Mouse (Mus musculus) embryonic facial prominence, embryonic 15.5 days (tissue): Measurements from ENCODE around the gene Slc29a2. TPM values are rescaled to one million over a fixed set of nuclear protein-coding genes. Genes with fewer than 3 reads are reported as not detected.

Experiments used
- ATAC-seq: fragments of 200-750 bp; cut with Nextera tagmentation; 2 replicates; pipeline ENCODE4 v1.8.0; 2017; ENCODE audit warnings: low read depth, moderate TSS enrichment; ENCODE audit not compliant: insufficient number of reproducible peaks, low FRiP score, low TSS enrichment
- H3K27ac ChIP-seq: fragments of 300-500 bp; sonication (generic); replicated peaks from 2 replicates; pipeline ENCODE4 v1.5.1; 2015; ENCODE audit warnings: mild to moderate bottlenecking, inconsistent platforms
- H3K27me3 ChIP-seq: fragments of 300-500 bp; sonication (generic); 2 replicates; pipeline ENCODE4 v1.6.1; 2015; ENCODE audit warnings: inconsistent platforms
- H3K36me3 ChIP-seq: fragments of 300-500 bp; sonication (generic); 2 replicates; pipeline ENCODE4 v1.6.1; 2015; ENCODE audit warnings: mild to moderate bottlenecking, inconsistent platforms
- H3K4me1 ChIP-seq: fragments of 300-500 bp; sonication (generic); 2 replicates; pipeline ENCODE4 v1.6.1; 2015; ENCODE audit warnings: inconsistent platforms
- H3K4me2 ChIP-seq: fragments of 300-500 bp; sonication (generic); replicated peaks from 2 replicates; pipeline ENCODE4 v1.6.1; 2015; ENCODE audit warnings: mild to moderate bottlenecking, inconsistent platforms
- H3K4me3 ChIP-seq: fragments of 300-500 bp; sonication (generic); replicated peaks from 2 replicates; pipeline ENCODE4 v1.5.1; 2015; ENCODE audit warnings: mild to moderate bottlenecking, inconsistent platforms
- H3K9ac ChIP-seq: fragments of 300-500 bp; sonication (generic); 2 replicates; pipeline ENCODE4 v1.6.1; 2015; ENCODE audit warnings: inconsistent platforms
- H3K9me3 ChIP-seq: fragments of 300-500 bp; sonication (generic); replicated peaks from 2 replicates; pipeline ENCODE4 v1.6.1; 2016; ENCODE audit warnings: inconsistent platforms
- WGBS: fragments of 180-500 bp; shearing (Covaris S2); methylation state at CpG from one replicate; pipeline ENCODE4 v1.1.7; 2015; 5-methylcytosine and 5-hydroxymethylcytosine counted together
- polyA plus RNA-seq: library from polyadenylated mRNA; unstranded; fragments of >200 nt; fragmentation: Nextera tagmentation; extraction: Ambion mirVana; gene quantifications from 2 replicates; pipeline ENCODE4 v1.2.1, GENCODE M21; 2015

Gene Slc29a2
- polyA plus RNA-seq, 1 experiment from 2014 or later, result 4.9 TPM

DNA sequence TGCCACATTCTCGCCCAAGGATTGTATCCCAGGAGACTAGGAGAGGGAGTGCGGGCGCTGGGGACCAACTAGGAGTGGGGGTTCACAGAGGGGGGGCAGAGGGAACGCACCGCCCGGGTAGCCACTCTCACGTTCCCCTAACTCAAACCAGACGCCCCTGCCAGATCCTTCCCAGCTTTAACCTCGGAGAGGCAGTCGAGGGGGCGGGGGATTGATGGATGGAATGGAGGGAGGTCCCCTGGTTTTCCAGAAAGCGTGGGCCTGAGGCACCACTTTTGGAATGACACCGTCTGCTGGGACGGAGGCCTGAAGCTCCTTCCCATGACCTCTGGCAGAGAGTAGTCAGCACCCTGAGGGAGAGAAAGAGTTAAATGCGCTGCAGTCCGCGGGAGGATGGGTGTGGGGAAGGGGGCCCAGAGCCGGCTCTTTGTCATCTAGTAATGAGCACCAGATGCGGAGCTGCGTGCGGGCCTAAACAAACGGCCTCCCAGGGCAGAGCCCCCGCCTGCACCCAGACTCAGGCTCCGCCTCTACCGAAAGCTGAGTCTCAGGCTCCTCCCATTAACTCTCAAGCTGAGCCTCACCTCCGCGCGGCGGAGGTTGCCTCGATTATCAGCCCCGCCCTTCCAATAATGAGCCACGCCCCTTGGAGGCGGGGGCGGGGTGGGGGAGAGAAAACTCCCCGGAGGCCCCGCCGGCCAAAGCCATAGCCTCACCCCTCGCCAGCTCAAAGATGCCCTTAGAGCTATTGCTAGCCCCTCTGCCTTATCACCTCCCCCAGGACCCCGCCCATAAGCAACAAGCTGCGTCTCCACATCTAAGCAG is 48.1 kb downstream of the Slc29a2 start:
- no peaks in the 10 kb centered on the region for H3K9me3 ChIP-seq
- H3K4me2 ChIP-seq, result peak overlapping the region; percentile 82
- WGBS, result 1% methylated on average over 40 of the region's 40 CpGs
- H3K27ac ChIP-seq, result peak overlapping the region; percentile 98
- no peaks in the 10 kb centered on the region for H3K36me3 ChIP-seq
- H3K9ac ChIP-seq, result peak overlapping the region; percentile 31
- ATAC-seq, result peak; percentile 90
- peaks cover 60% of the 10 kb centered on the region for H3K4me1 ChIP-seq
- H3K4me3 ChIP-seq, result peak overlapping the region; percentile 70
- peaks cover 6% of the 10 kb centered on the region for H3K27me3 ChIP-seq

DNA sequence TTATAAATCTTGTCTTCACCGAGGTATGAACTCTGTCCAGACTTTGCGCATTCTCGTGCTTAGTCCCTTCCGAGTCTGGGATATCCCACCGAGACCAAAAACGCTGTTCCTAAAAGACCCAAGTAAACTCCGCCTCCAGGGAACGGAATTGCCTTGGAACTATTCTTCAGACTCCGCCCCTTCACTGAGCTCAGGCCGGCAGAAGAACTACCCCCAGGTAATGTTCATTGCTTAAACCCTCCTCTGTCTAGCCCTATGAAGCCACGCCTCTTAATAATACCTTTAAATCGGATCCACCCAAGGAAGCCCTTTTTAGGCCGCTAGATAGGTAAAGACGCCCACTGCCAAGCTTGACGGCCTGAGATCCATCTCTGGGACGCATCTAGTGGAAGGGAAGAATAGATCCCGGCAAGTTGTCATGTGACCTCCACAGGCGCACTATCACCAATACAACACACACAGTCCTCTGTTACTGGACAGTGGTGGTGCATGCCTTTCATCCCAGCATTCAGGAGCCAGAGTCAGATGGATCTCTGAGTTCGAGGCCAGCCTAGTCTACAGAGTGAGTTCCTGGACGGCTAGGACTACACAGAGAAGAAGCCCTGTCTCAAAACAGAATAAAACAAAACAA is 48.8 kb downstream of the Slc29a2 start:
- peak overlapping the region; percentile 98 for H3K27ac ChIP-seq
- no peaks in the 10 kb centered on the region for H3K9me3 ChIP-seq
- H3K4me2 ChIP-seq, result peak overlapping the region; percentile 82
- ATAC-seq, result 0 out of 2 replicates have a peak, but pooled peaks have one; percentile 1
- peak overlapping the region; percentile 31 for H3K9ac ChIP-seq
- H3K4me3 ChIP-seq, result peak overlapping the region; percentile 70
- no peaks in the 10 kb centered on the region for H3K36me3 ChIP-seq
- H3K27me3 ChIP-seq, result peaks cover 6% of the 10 kb centered on the region
- 2% methylated on average over 20 of the region's 20 CpGs for WGBS
- H3K4me1 ChIP-seq, result peaks cover 53% of the 10 kb centered on the region

DNA sequence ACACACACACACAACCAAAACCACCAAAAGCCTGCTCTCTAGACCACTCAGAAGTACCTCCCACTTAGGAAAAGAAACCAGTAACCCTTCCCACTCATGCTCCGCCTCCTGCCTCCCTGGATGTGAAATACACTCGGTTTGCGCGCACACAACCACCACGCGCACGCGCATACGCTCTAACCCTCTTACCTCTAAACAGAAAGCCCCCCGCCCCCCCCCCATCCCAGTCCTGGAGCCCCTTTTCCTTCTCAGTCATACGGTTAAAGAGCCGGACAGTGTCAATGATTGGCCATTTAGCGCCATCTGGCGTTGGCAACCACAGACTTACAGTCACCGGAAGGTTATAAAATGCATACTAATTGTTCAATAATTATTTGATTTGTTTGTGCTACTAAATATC is 49.4 kb downstream of the Slc29a2 start:
- WGBS, result 1% methylated on average over 15 of the region's 15 CpGs
- Histone ChIP-seq H3K4me1 (peaks cover 47% of the 10 kb centered on the region), H3K9ac (no peak overlapping the region), H3K27me3 (peaks cover 6% of the 10 kb centered on the region), H3K4me3 (peak overlapping the region; percentile 70), H3K9me3 (no peaks in the 10 kb centered on the region), H3K4me2 (peak overlapping the region; percentile 82), H3K36me3 (no peaks in the 10 kb centered on the region), H3K27ac (peak overlapping the region; percentile 98)
- no peak for ATAC-seq

DNA sequence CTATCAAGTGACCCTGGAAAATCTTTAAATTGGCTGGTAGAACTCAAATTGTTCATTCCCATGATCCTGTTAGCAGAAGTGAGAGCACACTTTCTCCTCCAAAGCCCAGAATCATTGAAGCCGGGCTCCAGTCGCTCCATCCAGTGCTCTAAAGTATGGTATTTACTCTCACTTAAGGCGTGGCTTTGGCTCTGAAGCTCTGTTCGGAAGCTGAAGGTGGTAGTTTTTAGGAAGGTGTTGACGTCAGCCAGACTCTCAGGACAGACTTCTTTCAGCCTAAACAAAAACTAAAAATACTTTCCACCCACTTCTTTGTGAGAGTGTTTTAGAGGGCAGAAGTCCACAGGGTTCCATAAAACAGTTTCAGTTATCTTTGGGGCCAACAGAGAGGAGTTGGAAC is 49.9 kb downstream of the Slc29a2 start:
- Histone ChIP-seq H3K4me1 (peaks cover 43% of the 10 kb centered on the region), H3K9me3 (no peaks in the 10 kb centered on the region), H3K27me3 (peaks cover 3% of the 10 kb centered on the region), H3K36me3 (no peaks in the 10 kb centered on the region), H3K27ac (no peak overlapping the region), H3K4me2 (no peak overlapping the region), H3K4me3 (peak overlapping the region; percentile 70; the same call in 1 of the 2 replicates), H3K9ac (no peak overlapping the region)
- ATAC-seq, result no peak
- WGBS, result 33% methylated on average over 5 of the region's 5 CpGs

DNA sequence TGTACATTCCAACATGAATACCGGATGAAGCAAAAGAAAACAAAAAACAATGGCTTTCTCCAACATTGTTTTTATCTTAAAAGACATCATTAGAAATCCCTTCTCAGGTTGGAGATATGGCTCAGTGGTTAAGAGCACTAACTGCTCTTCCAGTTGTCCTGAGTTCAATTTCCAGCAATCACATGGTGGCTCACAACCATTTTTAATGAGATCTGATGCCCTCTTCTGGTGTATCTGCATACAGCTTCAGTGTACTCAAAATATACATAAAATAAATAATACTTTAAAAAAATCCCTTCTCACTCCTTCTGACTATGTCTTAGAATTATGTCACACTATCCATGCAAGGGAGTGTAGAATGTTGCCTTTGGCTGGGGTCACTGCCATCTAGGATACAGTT is 55.6 kb downstream of the Slc29a2 start:
- Histone ChIP-seq H3K9ac (no peak overlapping the region), H3K4me3 (no peak overlapping the region), H3K4me2 (no peak overlapping the region), H3K9me3 (no peaks in the 10 kb centered on the region), H3K27me3 (peaks cover 41% of the 10 kb centered on the region), H3K36me3 (no peaks in the 10 kb centered on the region), H3K27ac (no peak overlapping the region), H3K4me1 (no peaks in the 10 kb centered on the region)
- no peak for ATAC-seq
- WGBS, result 80% methylated on average over 1 of the region's 1 CpGs

Other genes with a start within 250 kb of the Slc29a2 start
- 66.5 and 70.2 TPM in 2 replicates for gene Rbm4, start 230.0 kb upstream of the Slc29a2 start, polyA plus RNA-seq
- 30.9 and 36.3 TPM in 2 replicates for gene Gm21992, start 212.2 kb upstream of the Slc29a2 start, polyA plus RNA-seq
- 74.1 and 74.5 TPM in 2 replicates for gene Rbm14, start 212.2 kb upstream of the Slc29a2 start, polyA plus RNA-seq
- 69.4 and 73.8 TPM in 2 replicates for gene Ccs, start 184.5 kb upstream of the Slc29a2 start, polyA plus RNA-seq
- gene Ccdc87, start 184.5 kb upstream of the Slc29a2 start, polyA plus RNA-seq, result 1.2 and 1.9 TPM in 2 replicates
- 62.7 and 63.9 TPM in 2 replicates for gene Ctsf, start 168.7 kb upstream of the Slc29a2 start, polyA plus RNA-seq
- 29.6 and 33.7 TPM in 2 replicates for gene Actn3, start 146.0 kb upstream of the Slc29a2 start, polyA plus RNA-seq
- 14.0 and 14.9 TPM in 2 replicates for gene Zdhhc24, start 145.2 kb upstream of the Slc29a2 start, polyA plus RNA-seq
- gene Bbs1, start 117.2 kb upstream of the Slc29a2 start, polyA plus RNA-seq, result 4.6 and 5.5 TPM in 2 replicates
- gene Dpp3, start 95.6 kb upstream of the Slc29a2 start, polyA plus RNA-seq, result 113 and 117 TPM in 2 replicates
- 5.0 and 5.1 TPM in 2 replicates for gene Peli3, start 80.7 kb upstream of the Slc29a2 start, polyA plus RNA-seq
- 84.2 and 85.9 TPM in 2 replicates for gene Mrpl11, start 61.7 kb upstream of the Slc29a2 start, polyA plus RNA-seq
- not detected in 2 replicates for gene Npas4, start 33.5 kb upstream of the Slc29a2 start, polyA plus RNA-seq
- 47.2 and 48.4 TPM in 2 replicates for gene B4gat1, start 15.0 kb downstream of the Slc29a2 start, polyA plus RNA-seq
- 1.9 and 2.0 TPM in 2 replicates for gene AC124502.3, start 15.0 kb downstream of the Slc29a2 start, polyA plus RNA-seq
- gene Brms1, start 17.5 kb downstream of the Slc29a2 start, polyA plus RNA-seq, result 42.2 and 48.6 TPM in 2 replicates
- gene Rin1, start 26.6 kb downstream of the Slc29a2 start, polyA plus RNA-seq, result 2.6 and 4.4 TPM in 2 replicates
- gene Cd248, start 44.2 kb downstream of the Slc29a2 start, polyA plus RNA-seq, result 131 and 158 TPM in 2 replicates
- 2.3 and 3.0 TPM in 2 replicates for gene Tmem151a, start 61.7 kb downstream of the Slc29a2 start, polyA plus RNA-seq
- 111 and 119 TPM in 2 replicates for gene Yif1a, start 64.7 kb downstream of the Slc29a2 start, polyA plus RNA-seq
- 35.5 and 38.7 TPM in 2 replicates for gene Cnih2, start 74.7 kb downstream of the Slc29a2 start, polyA plus RNA-seq
- gene Rab1b, start 83.2 kb downstream of the Slc29a2 start, polyA plus RNA-seq, result 256 and 270 TPM in 2 replicates
- gene Klc2, start 94.7 kb downstream of the Slc29a2 start, polyA plus RNA-seq, result 17.9 and 19.5 TPM in 2 replicates
- 25.1 and 30.6 TPM in 2 replicates for gene Pacs1, start 249.3 kb downstream of the Slc29a2 start, polyA plus RNA-seq